8 mouse cellular contexts compared by ENCODE assay signal in genomic region chr6:54698691-54699476, GRCm38 (mm10). TPM values are rescaled to one million over a fixed set of nuclear protein-coding genes. Genes with fewer than 3 reads are reported as not detected.
DNase-seq lines count a peak whose midpoint lies in the region; ATAC-seq lines count a peak whose summit lies in the region.

No protein-coding gene starts in this region.

- WGBS in hindbrain, embryonic 10.5 days: 9% methylated on average over 24 of the region's 24 CpGs
- WGBS in limb, embryonic 11.5 days: 7% methylated on average over 24 of the region's 24 CpGs

- no peaks in the 10 kb centered on the region for H3K36me3 ChIP-seq in hindbrain, embryonic 10.5 days
- no peaks in the 10 kb centered on the region for H3K36me3 ChIP-seq in limb, embryonic 11.5 days (ENCODE audit: control insufficient read depth, insufficient read depth, low read length)

- peak overlapping the region; percentile 60 for H3K4me3 ChIP-seq in hindbrain, embryonic 10.5 days
- peak overlapping the region; percentile 32 for H3K4me3 ChIP-seq in limb, embryonic 11.5 days (ENCODE audit: low read depth, low read length)

- H3K27me3 ChIP-seq in hindbrain, embryonic 10.5 days (ENCODE audit: insufficient read depth, poor library complexity, severe bottlenecking): peaks cover 41% of the 10 kb centered on the region
- H3K27me3 ChIP-seq in limb, embryonic 11.5 days (ENCODE audit: control insufficient read depth, insufficient read depth, low read length): 0 out of 2 replicates have a peak, but pooled peaks cover 2% of the 10 kb centered on the region

- H3K4me1 ChIP-seq in hindbrain, embryonic 10.5 days (replicated peaks): peaks cover 18% of the 10 kb centered on the region
- peaks cover 16% of the 10 kb centered on the region; the same call in 1 of the 2 replicates for H3K4me1 ChIP-seq in limb, embryonic 11.5 days (ENCODE audit: control insufficient read depth, insufficient read depth, low read length)

- no peaks in the 10 kb centered on the region for H3K9me3 ChIP-seq in hindbrain, embryonic 10.5 days
- H3K9me3 ChIP-seq in limb, embryonic 11.5 days (ENCODE audit: control insufficient read depth, low read length): no peaks in the 10 kb centered on the region

- H3K4me2 ChIP-seq in limb, embryonic 11.5 days (ENCODE audit: low read depth, severe bottlenecking): peak overlapping the region; percentile 86

- ATAC-seq in limb, embryonic 11.5 days (ENCODE audit: insufficient number of reproducible peaks, low FRiP score, low TSS enrichment, low read depth): no peak
- ATAC-seq in monocyte, adult 5-6 weeks (replicated peaks; ENCODE audit: insufficient number of reproducible peaks, low FRiP score, low TSS enrichment, poor library complexity, severe bottlenecking): no peak

- peak; percentile 28 to 30 for DNase-seq in spleen, adult 18-20 months
- no peak for DNase-seq in spleen, postnatal 14 days (ENCODE audit: low spot score in 2 of 2)
- peak; percentile 40 for DNase-seq in embryo, embryonic 11 days
- DNase-seq in hindbrain, embryonic 10.5 days (ENCODE audit: low spot score): no peak
- DNase-seq in limb, embryonic 11.5 days (ENCODE audit: low spot score): peak; percentile 41
- peak; percentile 69 for DNase-seq in naive thymus-derived CD4-positive, alpha-beta T cell, adult 2 months (ENCODE audit: low read depth)
- DNase-seq in gastrocnemius, postnatal 25 days: no peak

- peak overlapping the region; percentile 53 for H3K27ac ChIP-seq in hindbrain, embryonic 10.5 days
- no peak overlapping the region for H3K27ac ChIP-seq in limb, embryonic 11.5 days (replicated peaks; ENCODE audit: low read depth, low read length)

- peak overlapping the region; percentile 43; the same call in 1 of the 2 replicates for H3K9ac ChIP-seq in limb, embryonic 11.5 days (ENCODE audit: low read length)

RNA-seq across cellular contexts. Expression of gene Mturn, which starts 17.5 kb away (rescaled TPM):
- 16.6 and 26.4 TPM in 2 replicates for polyA plus RNA-seq in hindbrain, embryonic 10.5 days (2016; fragmentation: Nextera tagmentation; extraction: Ambion mirVana)
- polyA plus RNA-seq in limb, embryonic 11.5 days (2014; fragmentation: Nextera tagmentation; extraction: Ambion mirVana): 7.0 and 7.8 TPM in 2 replicates
- total RNA-seq in gastrocnemius, postnatal 25 days (2021): 1 to 10 TPM; 6.0 to 6.6 TPM
- 4.6 to 9.5 TPM (median 7.1 TPM) in 3 replicates for total RNA-seq in monocyte, adult 5-6 weeks (2017)

Comparison
In these comparisons a context has a peak if more than half of its experiments do, and no peak if none do; other contexts are left out.
1. DNase-seq: peak in spleen, adult 18-20 months (2 of 2), embryo, embryonic 11 days (single experiment), limb, embryonic 11.5 days (single experiment) and naive thymus-derived CD4-positive, alpha-beta T cell, adult 2 months (single experiment); none in spleen, postnatal 14 days (0 of 2), hindbrain, embryonic 10.5 days (single experiment) and gastrocnemius, postnatal 25 days (single experiment).